Mouse (Mus musculus) adrenal gland (tissue): ENCODE data around the gene Rpusd2.

ENCODE experiments used
- intact Hi-C: fragments of 180-260 bp; cut with DNase I; formaldehyde crosslinking; loops from one replicate; pipeline ENCODE4 v1.15.1; 2025

Gene Rpusd2

DNA sequence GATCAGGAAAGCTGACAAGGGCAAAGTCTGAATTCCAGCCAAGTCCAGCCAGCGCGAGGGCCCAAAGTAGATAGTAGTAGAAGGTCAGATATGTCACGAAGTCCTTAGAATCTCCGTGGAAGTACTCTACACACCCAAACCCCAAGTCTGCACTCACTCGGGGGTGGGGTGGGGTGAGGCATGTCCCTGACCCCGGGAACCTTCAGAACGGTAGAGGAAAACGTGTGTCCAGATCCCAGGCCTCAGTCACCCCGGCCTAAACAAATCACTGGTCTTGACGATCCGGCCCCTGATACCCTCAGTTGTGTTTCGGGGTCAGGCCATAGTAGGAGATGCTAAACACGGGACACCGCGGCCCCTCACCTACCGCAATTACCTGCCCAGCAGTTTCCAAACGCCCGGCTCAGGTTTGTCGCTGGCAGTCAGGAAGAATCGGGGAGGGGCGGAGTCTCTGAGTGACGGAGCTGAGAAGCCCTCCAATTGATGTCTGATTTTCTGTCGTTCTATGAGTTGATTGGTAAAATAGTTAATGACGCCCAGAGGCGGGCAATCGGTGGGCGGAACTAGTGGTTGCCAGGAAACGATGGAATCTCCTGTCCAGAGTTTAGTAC is 5.5 kb upstream of the Rpusd2 start, which contains the start of gene Ccdc32:
TSS of gene Ccdc32 (minus strand) at position 453 of the 611 bp plus-strand sequence.
- intact Hi-C loops = no loop called here

GRCm38 (mm10) chr2:119032191-119032590 is 2.4 kb upstream of the Rpusd2 start:
- intact Hi-C loops = loop anchor here (5.0 kb wide), 1 partner anchor 125 kb away; the partner anchor contains the start of gene Rmdn3

DNA sequence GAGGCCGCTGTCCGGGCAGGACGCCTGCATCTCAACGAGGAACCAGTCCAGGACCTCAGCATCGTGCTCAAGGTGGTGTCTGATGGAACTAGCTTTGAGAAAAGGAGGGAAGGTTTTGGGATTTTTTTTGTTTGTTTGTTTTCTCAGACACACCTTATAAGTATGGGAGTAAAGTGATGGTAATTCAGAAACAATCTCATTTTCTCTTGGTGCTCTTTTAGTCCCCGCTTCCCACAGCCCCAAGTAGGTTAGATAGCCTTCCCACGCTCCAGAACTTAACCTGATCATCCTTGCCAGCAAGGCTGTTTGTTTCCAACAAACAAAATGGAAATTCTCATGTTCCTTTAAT is 781 bp downstream of the Rpusd2 start:
- intact Hi-C loops = no loop called here

- intact Hi-C loops = loop anchor here (2.0 kb wide), 1 partner anchor 148 kb away; no protein-coding TSS in a partner anchor
Measured at GRCm38 (mm10) chr2:119040882-119041281, 6.3 kb downstream of the Rpusd2 start.

GRCm38 (mm10) chr2:119045163-119045562 is 10.6 kb downstream of the Rpusd2 start:
- intact Hi-C loops = no loop called here

DNA sequence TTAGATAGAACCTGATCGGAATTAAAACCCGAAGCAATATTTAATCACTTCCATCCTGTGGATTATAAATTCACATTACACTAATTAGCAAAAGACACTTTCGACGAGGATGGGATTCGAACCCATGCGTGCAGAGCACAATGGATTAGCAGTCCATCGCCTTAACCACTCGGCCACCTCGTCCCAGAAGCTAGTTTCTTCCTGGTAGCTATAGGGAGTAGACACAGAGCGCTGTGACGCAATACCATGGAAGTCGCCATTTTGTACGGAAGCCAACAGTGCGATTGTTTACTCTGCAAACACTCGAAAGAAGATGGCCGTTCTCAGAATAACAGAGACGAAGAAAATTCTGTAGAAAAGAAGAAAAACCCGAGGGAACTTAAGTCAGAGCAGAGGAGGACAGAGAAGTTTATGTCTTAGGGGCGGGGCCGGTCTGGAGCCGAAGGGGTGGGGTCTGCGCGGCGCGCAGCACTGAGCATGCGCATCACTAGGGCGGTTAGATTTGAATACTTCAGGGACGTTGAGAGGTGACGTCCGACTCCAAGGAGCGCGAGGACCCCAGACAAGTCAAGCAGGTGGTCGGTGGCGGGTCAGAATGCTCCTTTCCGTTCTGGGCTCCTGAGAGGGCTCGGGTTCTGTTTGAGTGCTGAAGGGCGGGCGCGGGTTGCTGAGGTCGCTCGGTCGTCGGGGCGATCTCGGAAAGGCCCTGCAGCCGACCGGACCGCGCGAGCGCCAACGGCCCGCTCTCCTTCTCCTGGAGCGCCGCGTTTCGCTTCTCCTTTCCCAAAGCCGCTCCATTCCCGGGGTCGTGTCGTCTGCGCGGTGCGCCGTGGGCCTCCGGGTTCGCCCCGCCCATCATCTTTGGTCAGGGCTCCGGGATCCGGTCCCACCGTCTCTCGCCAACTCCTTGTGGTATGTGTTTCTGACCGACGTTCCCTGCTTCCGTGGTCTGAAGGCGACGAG is 12.3 kb downstream of the Rpusd2 start, which contains the start of gene Knl1:
TSS of gene Knl1 (plus strand) at position 471 of the 963 bp plus-strand sequence.
- intact Hi-C loops = no loop called here

GRCm38 (mm10) chr2:119047849-119048248 is 13.3 kb downstream of the Rpusd2 start:
- intact Hi-C loops = no loop called here

DNA sequence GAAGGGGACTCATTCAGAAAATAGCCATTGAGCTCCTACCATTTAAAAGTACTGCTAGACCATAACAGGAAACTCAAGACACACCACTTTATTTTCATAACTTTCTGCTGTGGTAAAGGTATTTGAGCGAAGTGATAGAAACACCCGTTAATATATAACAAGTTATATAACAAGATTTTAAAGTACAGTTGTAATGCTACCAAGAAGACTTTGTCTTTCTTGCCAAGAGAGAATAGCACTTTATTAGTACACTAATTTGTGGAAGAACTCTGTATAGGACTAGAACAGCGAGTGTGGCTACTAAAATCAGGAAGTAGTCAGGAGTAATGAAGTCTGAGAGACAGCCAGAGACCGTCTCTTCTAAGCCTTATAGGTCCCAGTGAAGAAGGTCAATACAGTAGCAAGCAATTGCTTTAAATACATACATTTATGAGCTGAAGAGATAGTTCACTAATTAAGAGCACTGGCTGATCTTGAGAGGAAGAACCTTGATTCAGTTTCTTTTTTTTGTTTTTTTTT is 15.6 kb downstream of the Rpusd2 start:
- intact Hi-C loops = no loop called here

GRCm38 (mm10) chr2:119060139-119060538 is 25.5 kb downstream of the Rpusd2 start:
- intact Hi-C loops = no loop called here

GRCm38 (mm10) chr2:119072397-119072796 is 37.8 kb downstream of the Rpusd2 start:
- intact Hi-C loops = no loop called here

DNA sequence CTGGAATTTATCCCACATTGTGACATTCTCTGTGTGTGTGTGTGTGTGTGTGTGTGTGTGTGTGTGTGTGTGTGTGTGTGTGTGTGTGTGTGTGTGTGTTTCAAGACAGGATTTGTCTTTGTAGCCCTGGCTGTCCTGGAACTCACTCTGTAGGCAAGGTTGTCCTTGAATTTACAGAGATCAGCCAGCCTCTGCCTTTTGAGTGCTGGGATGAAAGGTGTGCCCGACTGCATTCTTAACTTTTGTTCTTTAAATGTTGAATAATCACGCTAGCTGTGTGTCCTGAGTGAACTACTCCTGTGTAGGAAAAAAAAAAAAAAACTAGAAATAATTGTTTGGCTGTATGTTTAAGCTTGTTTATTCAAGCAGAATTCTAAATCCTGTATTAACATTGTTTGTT is 51.6 kb downstream of the Rpusd2 start:
- intact Hi-C loops = no loop called here
